Mouse (Mus musculus) liver, postnatal 0 days (tissue): ENCODE data around the gene Atf7ip.

Experiments used
- CTCF ChIP-seq: sonication (generic); IDR thresholded peaks from 2 replicates; pipeline ENCODE4 v1.5.1; 2016; ENCODE audit warnings: antibody characterized with exemption, low read depth
- EP300 ChIP-seq: IDR thresholded peaks from 2 replicates; pipeline ENCODE4 v1.6.1; 2016; ENCODE audit warnings: antibody characterized with exemption, low read depth, mild to moderate bottlenecking

- TF ChIP-seq CTCF (no peak), EP300 (peak; percentile 59)
These were observed 141.5 kb downstream of the Atf7ip start for GRCm38 (mm10) chr6:136647455-136647861.
